Mouse (Mus musculus) monocyte, adult 2 months (primary cell): ENCODE results near the gene Naxe.

Experiments used
- DNase-seq, 2 experiments: peaks; one replicate each; pipeline ENCODE4 v3.0.0; 2022; ENCODE audit warnings: low spot score in 2 of 2, low read depth in 1 of 2

Naxe gene

GRCm38 (mm10) chr3:88057902-88058696 lies at the start of gene Naxe:
TSS of gene Naxe (minus strand) at chr3:88058495.
- DNase-seq: peak; percentile 33 to 69

DNA sequence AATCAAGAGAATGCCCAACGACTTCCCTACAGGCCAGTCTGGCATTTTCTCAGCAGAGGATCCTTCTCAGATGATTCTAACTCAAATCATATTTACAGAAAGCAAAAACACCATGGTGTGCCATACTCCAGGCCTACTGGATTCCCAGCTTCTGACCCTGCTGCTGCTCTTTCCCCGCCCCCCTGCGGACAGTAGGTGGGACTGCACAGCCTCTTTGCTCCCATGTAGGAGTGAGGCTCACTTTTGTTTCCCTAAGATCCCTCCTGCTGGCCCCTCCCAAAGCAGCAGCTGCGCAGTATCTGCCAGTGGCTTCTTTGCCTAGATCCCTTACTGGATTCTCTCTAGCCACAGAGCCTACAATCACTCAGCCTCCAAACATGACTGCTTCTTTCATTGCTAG lies 47.8 kb upstream of the Naxe start:
- DNase-seq: no peak

- DNase-seq: no peak
These were observed 44.3 kb upstream of the Naxe start for GRCm38 (mm10) chr3:88102611-88103010.

GRCm38 (mm10) chr3:88102196-88102595 lies 43.9 kb upstream of the Naxe start:
- DNase-seq: no peak

GRCm38 (mm10) chr3:88101736-88102135 lies 43.4 kb upstream of the Naxe start:
- DNase-seq: no peak

DNA sequence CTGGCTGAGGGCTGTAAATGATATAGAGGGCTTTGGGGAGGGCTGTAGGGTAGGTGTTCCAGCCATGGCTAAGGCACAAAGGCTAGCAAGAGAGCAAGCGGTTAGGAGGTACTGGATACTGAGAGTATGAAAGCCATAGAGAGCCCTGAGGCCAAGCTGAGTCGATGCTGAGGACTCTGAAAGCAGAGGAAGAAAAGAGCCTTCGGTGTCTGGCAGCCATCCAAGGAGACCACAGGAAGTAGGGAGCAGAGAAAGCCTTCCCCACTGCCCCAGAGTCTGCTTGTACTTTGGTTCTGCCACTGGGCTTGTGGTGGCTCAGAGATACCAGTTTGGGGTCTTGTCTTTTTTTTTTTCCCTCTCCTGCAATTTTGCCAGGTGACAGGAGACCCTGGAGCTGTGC lies 42.0 kb upstream of the Naxe start:
- DNase-seq: no peak

DNA sequence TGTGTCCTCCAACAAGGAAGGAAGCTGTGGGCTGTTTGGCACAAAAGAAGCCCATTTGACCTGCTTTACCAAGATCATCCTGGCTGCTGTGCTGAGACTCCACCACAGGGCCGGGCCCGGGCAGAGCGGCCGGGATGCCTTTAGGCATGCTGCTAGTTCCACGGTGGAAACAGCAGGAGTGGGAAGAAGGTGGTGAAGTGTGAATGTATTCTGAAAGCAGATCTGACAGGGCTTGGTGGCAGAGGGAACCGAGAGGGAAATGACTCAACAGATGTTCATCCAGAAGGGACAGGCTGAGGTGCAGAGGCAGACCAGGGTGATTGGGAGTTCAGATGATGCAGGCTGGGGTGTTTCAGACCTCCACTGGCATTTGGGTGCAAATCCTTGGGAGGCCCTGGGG lies 39.4 kb upstream of the Naxe start:
- DNase-seq: no peak

DNA sequence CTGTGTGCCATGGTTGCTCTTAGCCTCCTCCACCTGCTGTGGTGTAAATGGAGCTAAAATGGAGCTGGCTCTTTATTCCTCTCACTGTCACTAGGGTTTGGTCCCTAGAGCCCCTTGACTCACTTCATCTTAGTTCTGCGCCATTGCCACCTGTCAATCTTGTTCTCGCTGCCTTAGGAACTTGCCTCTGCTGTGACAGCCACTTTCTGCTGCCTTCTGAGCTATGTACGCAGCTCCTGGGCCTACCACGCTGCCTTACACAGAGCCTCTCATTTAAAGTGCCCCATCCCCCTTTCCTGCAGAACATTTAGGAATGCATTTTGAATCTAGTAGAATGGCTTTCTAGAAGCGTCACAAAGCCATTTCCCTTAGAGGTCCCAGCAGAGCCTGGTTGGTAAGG lies 35.8 kb upstream of the Naxe start:
- DNase-seq: no peak

GRCm38 (mm10) chr3:88090616-88091015 lies 32.3 kb upstream of the Naxe start:
- DNase-seq: no peak

DNA sequence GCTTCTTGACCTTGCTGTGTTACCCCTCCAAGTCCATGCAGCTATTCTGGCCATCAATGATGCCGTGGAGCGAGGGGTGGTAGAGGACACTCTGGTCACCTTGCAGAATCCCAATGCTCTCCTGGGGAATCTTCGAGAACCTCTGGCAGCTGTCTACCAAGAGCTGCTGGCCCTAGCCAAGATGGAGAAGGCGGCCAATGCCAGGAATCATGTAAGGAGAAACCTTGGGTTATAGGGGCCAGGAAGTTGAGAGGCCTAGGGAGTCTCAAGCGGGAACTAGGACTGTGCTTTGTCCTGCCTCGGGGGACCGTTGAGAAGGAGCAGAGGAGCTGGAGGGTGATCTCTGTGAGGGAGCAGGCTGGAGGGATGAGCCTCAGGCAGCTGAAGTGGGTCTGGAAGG lies 31.8 kb upstream of the Naxe start:
- no peak for DNase-seq

DNA sequence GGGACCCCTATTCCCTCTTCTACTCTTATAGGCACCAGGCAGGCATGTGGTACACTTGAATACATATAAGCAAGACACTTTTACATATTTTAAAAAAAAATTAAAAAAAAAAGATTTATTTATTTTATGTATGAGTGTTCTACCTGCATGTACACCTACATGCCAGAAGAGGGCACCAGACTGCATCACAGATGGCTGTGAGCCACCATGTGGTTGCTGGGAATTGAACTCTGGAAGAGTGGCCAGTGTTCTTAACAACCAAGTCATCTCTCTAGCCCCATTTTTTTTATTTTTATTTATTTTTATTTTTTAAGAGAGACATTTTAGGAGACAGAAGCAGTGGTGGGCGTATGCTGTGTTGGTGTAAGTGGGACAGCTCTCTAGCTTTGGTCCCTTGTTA lies 29.4 kb upstream of the Naxe start:
- DNase-seq: no peak

DNA sequence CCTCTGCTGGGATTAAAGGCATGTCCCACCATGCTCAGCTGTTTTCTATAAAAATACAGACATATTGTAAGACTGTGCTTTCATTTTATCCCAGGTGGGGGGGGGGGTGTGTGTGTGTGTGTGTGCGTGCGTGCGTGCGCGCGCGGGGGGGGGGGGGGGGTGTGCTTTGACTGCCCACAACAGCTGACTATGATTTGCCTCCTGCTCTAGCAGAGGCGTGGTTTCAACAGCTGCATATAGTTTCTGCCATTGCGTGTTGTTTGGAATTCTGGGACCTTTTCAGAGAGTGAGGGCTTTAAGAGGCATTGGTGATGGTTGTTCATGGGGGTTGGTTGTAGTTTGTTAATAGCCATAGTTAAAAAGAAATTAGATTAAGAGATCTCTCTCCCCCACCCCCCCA lies 27.2 kb upstream of the Naxe start:
- DNase-seq: no peak

- DNase-seq: no peak
These were observed 25.7 kb upstream of the Naxe start for GRCm38 (mm10) chr3:88084001-88084400.

DNA sequence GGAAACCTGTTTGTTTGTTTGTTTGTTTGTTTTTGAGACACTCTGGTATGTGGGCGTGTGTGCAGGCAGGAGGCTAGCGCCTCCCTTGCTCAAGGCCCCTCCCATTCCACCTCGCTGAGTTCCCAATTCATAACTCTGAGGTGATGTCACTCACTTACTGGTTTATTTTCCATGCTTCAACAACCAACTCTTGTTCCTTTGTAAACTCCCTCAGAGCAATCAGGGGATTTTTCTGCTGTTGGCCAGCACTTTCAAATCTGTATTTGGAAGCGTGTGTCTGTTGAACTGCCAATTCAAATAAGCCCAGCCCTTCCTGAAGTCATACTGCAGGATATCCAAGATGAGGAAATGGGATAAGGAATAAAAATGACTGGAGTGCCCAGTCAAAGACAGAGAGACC lies 24.4 kb upstream of the Naxe start:
- DNase-seq: no peak

- DNase-seq: no peak
These were observed 23.9 kb upstream of the Naxe start for GRCm38 (mm10) chr3:88082224-88082618.

- peak; percentile 71 to 85 for DNase-seq
These were observed 23.3 kb upstream of the Naxe start, which contains the start of gene Iqgap3 for GRCm38 (mm10) chr3:88081345-88082223. TSS of gene Iqgap3 (plus strand) at chr3:88081971.

GRCm38 (mm10) chr3:88078204-88078603 lies 19.9 kb upstream of the Naxe start, which contains the start of gene Ttc24:
TSS of gene Ttc24 (minus strand) at chr3:88078304.
- no peak for DNase-seq

GRCm38 (mm10) chr3:88077441-88077840 lies 19.1 kb upstream of the Naxe start:
- no peak for DNase-seq

DNA sequence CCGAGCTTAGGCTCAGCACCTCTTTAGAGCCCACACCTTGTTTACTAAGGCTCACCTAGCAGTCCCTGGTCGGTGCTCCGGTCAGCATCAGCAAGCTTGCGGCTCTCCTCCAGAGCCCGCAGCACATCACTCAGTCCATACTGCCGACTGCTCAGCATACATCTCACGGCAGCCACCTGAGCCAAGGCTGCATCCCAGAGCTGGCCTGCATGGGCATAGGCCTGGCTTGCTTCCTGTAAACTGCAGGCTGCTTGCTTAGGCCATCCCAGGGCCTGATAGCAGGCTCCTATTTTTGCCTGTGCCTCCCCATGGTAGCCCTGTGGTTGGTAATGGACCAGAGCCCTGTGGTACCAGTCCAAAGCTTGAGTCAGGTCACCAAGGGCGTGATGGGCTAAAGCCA lies 16.5 kb upstream of the Naxe start:
- DNase-seq: no peak

DNA sequence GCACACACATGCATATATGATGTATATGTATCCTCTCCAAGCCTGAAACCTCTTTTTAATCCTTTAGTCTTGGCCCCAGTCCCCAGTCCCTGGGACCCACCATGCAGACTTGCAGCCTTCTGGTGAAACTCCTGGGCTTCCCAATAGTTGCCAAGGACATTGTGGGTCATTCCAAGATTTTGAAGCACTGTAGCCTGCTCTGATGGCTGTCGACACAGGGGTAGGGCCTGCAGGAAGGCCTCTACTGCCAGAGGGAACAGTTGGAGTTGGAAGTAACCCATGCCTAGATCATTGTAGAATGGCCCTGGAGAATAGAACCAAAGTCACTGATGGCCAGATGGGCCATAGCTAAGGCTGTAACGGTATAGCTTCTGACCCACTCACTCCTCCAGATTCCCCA lies 16.1 kb upstream of the Naxe start:
- DNase-seq: no peak

- DNase-seq: no peak
These were observed 15.3 kb upstream of the Naxe start for GRCm38 (mm10) chr3:88073631-88074030.

GRCm38 (mm10) chr3:88071783-88072182 lies 13.5 kb upstream of the Naxe start:
- peak; percentile 46 to 71 for DNase-seq
